Comparison of ENCODE assay signal across 19 mouse cellular contexts in the genomic region with DNA sequence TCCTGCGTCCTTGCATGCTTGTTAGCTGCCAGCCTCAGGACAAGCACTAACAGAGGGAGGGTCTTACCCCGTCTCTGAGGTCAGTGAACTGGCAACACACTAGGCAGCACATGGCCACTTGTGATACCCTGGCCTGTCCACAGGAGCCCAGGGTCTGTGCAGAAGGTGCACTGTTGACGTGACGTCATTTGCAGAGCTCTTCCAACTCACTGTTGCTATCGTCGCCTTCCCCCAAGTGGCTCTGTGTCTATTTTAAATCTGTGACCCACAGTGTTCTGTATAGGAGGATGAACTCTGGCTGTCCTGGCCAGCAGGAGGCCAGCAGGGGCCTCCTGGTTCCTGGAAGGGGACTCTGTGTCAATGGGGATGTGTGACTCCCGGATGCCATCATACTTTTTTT.
DNase-seq lines count a peak whose midpoint lies in the region; ATAC-seq lines count a peak whose summit lies in the region.
"Had no signal": no experiment of that assay in that cellular context is flagged by ENCODE, and none has a peak within 500 bp of the region (broad histone marks: within the 10 kb centered on the region; RNA-seq: fewer than 3 reads in every experiment).

No protein-coding gene starts in this region.

- H3K4me1 ChIP-seq in forebrain, embryonic 10.5 days: peaks cover 48% of the 10 kb centered on the region
- peaks cover 34% of the 10 kb centered on the region for H3K4me1 ChIP-seq in forebrain, embryonic 16.5 days (replicated peaks; ENCODE audit: control insufficient read depth, insufficient read depth, low read length)
- H3K4me1 ChIP-seq in neural tube, embryonic 13.5 days (replicated peaks): peaks cover 69% of the 10 kb centered on the region
- H3K4me1 ChIP-seq in neural tube, embryonic 15.5 days: peaks cover 52% of the 10 kb centered on the region
- H3K4me1 ChIP-seq in heart, embryonic 16.5 days (ENCODE audit: control insufficient read depth, insufficient read depth, low read length): peaks cover 28% of the 10 kb centered on the region

- no peak for DNase-seq in forebrain, embryonic 10.5 days (ENCODE audit: extremely low spot score, low spot score)
- DNase-seq in testis, postnatal 10 days (ENCODE audit: low spot score): no peak
- DNase-seq in testis, postnatal 14 days (ENCODE audit: low spot score): no peak
- DNase-seq: adrenal gland, postnatal 25 days; cerebellum, adult 11-12 months; cerebellum, postnatal 14 days; embryo, embryonic 11 days; gastrocnemius, adult 2 months; kidney, adult 18-20 months; kidney, postnatal 14 days; retina, postnatal 1 day; thymus, postnatal 36 days had no signal

- H3K27ac ChIP-seq in forebrain, embryonic 10.5 days: peak overlapping the region; percentile 51; the same call in 1 of the 2 replicates
- no peak overlapping the region for H3K27ac ChIP-seq in forebrain, embryonic 16.5 days (ENCODE audit: low read length)
- H3K27ac ChIP-seq in neural tube, embryonic 13.5 days (replicated peaks): peak overlapping the region; percentile 67; the same call in 1 of the 2 replicates
- H3K27ac ChIP-seq in neural tube, embryonic 15.5 days (replicated peaks): no peak overlapping the region; the same call in 1 of the 2 replicates
- peak overlapping the region; percentile 89 for H3K27ac ChIP-seq in heart, embryonic 16.5 days (ENCODE audit: low read length)
- H3K27ac ChIP-seq: gastrocnemius, adult 2 months; layer of hippocampus, adult 2 months; liver, embryonic 14.5 days had no signal

- no peak overlapping the region for H3K4me3 ChIP-seq in forebrain, embryonic 10.5 days
- no peak overlapping the region for H3K4me3 ChIP-seq in forebrain, embryonic 16.5 days (replicated peaks; ENCODE audit: low read length)
- no peak overlapping the region for H3K4me3 ChIP-seq in neural tube, embryonic 13.5 days
- no peak overlapping the region for H3K4me3 ChIP-seq in neural tube, embryonic 15.5 days (replicated peaks)
- no peak overlapping the region for H3K4me3 ChIP-seq in heart, embryonic 16.5 days (ENCODE audit: low read length)
- H3K4me3 ChIP-seq: gastrocnemius, adult 2 months; layer of hippocampus, adult 2 months had no signal

- H3K27me3 ChIP-seq in forebrain, embryonic 10.5 days (ENCODE audit: poor library complexity, severe bottlenecking): peaks cover 33% of the 10 kb centered on the region
- no peaks in the 10 kb centered on the region for H3K27me3 ChIP-seq in forebrain, embryonic 16.5 days (replicated peaks; ENCODE audit: control insufficient read depth, insufficient read depth, low read length)
- peaks cover 38% of the 10 kb centered on the region for H3K27me3 ChIP-seq in neural tube, embryonic 13.5 days
- H3K27me3 ChIP-seq in neural tube, embryonic 15.5 days (replicated peaks): 0 out of 2 replicates have a peak, but pooled peaks cover 4% of the 10 kb centered on the region
- no peaks in the 10 kb centered on the region for H3K27me3 ChIP-seq in heart, embryonic 16.5 days (ENCODE audit: control insufficient read depth, insufficient read depth, low read length)

- no peak overlapping the region for H3K9ac ChIP-seq in forebrain, embryonic 16.5 days (replicated peaks; ENCODE audit: low read depth, low read length)
- no peak overlapping the region for H3K9ac ChIP-seq in neural tube, embryonic 13.5 days
- H3K9ac ChIP-seq in neural tube, embryonic 15.5 days (replicated peaks): no peak overlapping the region
- peak overlapping the region; percentile 12; the same call in 1 of the 2 replicates for H3K9ac ChIP-seq in heart, embryonic 16.5 days (ENCODE audit: low read length)
- H3K9ac ChIP-seq: liver, embryonic 14.5 days had no signal

- H3K36me3 ChIP-seq in forebrain, embryonic 10.5 days (replicated peaks): no peaks in the 10 kb centered on the region
- H3K36me3 ChIP-seq in forebrain, embryonic 16.5 days (ENCODE audit: control insufficient read depth, insufficient read depth): no peaks in the 10 kb centered on the region
- H3K36me3 ChIP-seq in neural tube, embryonic 13.5 days: no peaks in the 10 kb centered on the region
- no peaks in the 10 kb centered on the region for H3K36me3 ChIP-seq in neural tube, embryonic 15.5 days
- H3K36me3 ChIP-seq in heart, embryonic 16.5 days (ENCODE audit: control insufficient read depth, insufficient read depth): no peaks in the 10 kb centered on the region

- 82% methylated on average over 7 of the region's 7 CpGs for WGBS in forebrain, embryonic 10.5 days
- WGBS in forebrain, embryonic 16.5 days: 82% methylated on average over 7 of the region's 7 CpGs
- 71% methylated on average over 7 of the region's 7 CpGs for WGBS in neural tube, embryonic 13.5 days
- WGBS in neural tube, embryonic 15.5 days: 54% methylated on average over 7 of the region's 7 CpGs
- WGBS in heart, embryonic 16.5 days: 49% methylated on average over 7 of the region's 7 CpGs

- H3K4me2 ChIP-seq in forebrain, embryonic 16.5 days (ENCODE audit: low read length): no peak overlapping the region
- H3K4me2 ChIP-seq in neural tube, embryonic 13.5 days: no peak overlapping the region
- H3K4me2 ChIP-seq in neural tube, embryonic 15.5 days: no peak overlapping the region
- no peak overlapping the region for H3K4me2 ChIP-seq in heart, embryonic 16.5 days (ENCODE audit: low read depth, low read length)

- no peaks in the 10 kb centered on the region; the same call in 1 of the 2 replicates for H3K9me3 ChIP-seq in forebrain, embryonic 10.5 days
- H3K9me3 ChIP-seq in forebrain, embryonic 16.5 days (ENCODE audit: control insufficient read depth, low read length): no peaks in the 10 kb centered on the region
- H3K9me3 ChIP-seq in neural tube, embryonic 13.5 days: no peaks in the 10 kb centered on the region
- H3K9me3 ChIP-seq in neural tube, embryonic 15.5 days (replicated peaks): no peaks in the 10 kb centered on the region
- no peaks in the 10 kb centered on the region for H3K9me3 ChIP-seq in heart, embryonic 16.5 days (replicated peaks; ENCODE audit: control insufficient read depth, low read length)

- no peak for ATAC-seq in forebrain, embryonic 16.5 days
- ATAC-seq in neural tube, embryonic 13.5 days (ENCODE audit: low read depth): no peak
- ATAC-seq in neural tube, embryonic 15.5 days (ENCODE audit: low FRiP score): no peak
- ATAC-seq in heart, embryonic 16.5 days (replicated peaks; ENCODE audit: extremely low read depth, insufficient read depth, low FRiP score): peak; percentile 87
- ATAC-seq in CD4-positive, CD25-positive, alpha-beta regulatory T cell, adult 4 months: no peak

Comparison
In these comparisons a context has a peak if more than half of its experiments do, and no peak if none do; other contexts are left out.
1. H3K27ac ChIP-seq: peak in forebrain, embryonic 10.5 days (single experiment), neural tube, embryonic 13.5 days (single experiment) and heart, embryonic 16.5 days (single experiment); none in forebrain, embryonic 16.5 days (single experiment) and neural tube, embryonic 15.5 days (single experiment).